Mouse (Mus musculus): Measurements from ENCODE around the gene Lfng.

Lfng gene

GRCm38 (mm10) chr5:140639312-140639711 lies 32.2 kb downstream of the Lfng start:
- DNase-seq (ENCODE audit: low read depth, low spot score), result no peak

DNA sequence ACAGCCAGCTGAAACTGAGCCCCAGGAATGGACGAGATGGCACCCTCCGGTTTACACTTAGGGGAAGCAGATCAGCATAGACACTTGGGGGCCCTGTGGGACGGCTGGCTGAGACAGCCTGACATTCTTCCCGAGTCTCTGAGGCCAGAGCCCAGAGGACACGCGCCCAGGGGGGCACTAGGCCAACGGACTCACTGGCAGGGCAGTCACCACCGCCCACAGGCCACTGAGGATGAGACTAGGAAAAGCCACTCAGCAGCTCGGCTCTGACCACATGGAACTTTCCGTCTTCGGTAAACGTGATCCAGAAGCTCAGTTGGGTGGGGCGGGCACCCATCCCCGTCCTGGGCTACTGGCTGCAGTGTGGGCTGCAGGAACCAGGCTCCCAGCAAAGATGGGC lies 32.8 kb downstream of the Lfng start:
- DNase-seq (ENCODE audit: low read depth, low spot score), result no peak

DNA sequence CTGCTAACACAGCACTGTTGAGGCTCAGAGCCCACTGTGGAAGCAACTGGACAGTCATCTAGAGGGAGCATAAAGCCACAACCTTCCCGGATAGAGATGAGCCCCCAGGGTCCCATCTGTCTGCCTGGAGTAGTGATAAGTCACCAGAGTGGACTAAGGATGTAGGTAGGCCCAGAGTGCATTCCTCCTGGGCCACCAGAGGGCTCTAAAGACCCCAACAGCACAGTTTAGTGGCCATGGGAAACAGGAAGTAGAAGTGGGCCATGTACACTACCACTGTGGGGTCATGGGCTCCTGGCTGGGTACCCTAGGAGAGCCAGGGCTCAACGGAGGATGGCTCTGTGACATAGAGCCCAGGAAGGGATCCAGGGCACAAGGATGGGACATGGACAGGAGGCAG lies 33.7 kb downstream of the Lfng start:
- DNase-seq (ENCODE audit: low read depth, low spot score), result no peak

GRCm38 (mm10) chr5:140641254-140641928 lies 34.3 kb downstream of the Lfng start:
- peak; percentile 62 for DNase-seq (ENCODE audit: low read depth, low spot score)

DNA sequence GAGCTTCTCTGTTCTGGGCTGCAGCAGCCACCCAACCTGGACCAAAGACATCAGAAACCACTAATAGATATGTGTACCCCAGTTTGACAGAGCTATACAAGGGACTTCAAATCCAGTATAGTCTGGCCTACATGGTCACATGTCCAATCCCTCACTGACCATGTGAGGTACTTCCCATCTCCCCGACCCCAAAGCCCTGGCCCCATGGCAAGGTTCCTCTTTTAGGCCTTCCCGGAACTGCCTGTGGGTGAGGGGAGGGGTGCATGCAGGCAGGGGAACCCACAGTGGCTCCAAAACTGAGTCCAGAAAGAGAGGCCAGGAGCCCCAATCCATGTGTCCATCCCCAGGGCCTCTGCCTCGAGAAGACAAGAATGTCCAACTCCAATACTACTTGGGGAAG lies 35.0 kb downstream of the Lfng start:
- DNase-seq (ENCODE audit: low read depth, low spot score), result no peak

DNA sequence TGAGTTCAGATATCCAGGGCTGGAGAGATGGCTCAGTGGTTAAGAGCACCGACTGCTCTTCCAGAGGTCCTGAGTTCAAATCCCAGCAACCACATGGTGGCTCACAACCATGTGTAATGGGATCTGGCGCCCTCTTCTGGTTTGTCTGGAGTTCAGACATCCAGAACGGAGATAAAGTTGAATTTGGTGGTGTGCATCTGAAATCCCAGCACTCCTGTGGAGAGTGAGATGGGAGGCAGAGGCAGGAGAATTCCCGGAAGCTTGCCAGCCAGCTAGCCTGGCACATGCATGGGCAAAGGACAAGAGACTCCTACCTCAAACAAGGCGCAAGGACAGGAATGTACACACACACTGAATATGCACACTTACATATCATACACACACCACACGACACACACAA lies 37.1 kb downstream of the Lfng start:
- no peak for DNase-seq (ENCODE audit: low read depth, low spot score)

- DNase-seq (ENCODE audit: low read depth, low spot score), result no peak
Measured at GRCm38 (mm10) chr5:140644702-140645201, 37.6 kb downstream of the Lfng start.

DNA sequence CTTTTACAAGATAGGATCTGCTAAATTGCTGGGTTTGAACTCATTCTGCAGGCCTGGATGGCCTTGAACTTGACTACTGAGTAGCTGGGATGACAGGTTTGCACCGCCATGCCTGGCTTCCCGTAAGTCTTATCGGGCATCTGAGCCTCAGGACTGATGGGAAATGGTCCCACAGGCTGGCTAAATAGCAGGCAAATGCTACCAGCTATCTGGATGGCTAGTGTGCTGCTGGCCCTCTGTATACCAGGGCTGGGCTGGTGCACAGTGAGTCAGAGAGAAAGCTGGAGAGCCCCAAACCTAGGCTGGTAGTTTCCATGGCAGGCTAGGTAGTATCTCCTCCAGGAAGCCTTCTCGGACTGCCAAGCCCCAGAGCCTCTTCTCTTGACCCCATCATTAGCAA lies 38.3 kb downstream of the Lfng start:
- DNase-seq (ENCODE audit: low read depth, low spot score), result no peak

DNA sequence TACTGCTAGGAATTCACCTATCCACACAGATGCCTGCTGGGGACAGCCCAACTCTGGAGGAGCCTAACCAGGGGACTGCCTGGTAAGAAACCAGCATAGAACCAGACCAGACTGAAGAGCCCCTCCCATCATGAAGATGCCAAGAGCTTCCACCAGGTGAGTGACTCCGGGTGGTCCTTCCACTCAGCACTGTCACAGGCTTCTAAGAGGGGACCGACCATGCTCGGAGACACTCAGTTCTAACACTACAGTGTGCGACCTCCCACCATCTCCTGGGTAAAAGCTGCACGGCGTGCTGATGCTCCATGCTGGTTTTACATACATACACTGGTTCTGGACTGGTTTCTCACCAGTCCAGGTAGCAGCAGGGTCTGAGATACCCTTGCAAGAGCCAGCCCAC lies 39.1 kb downstream of the Lfng start:
- no peak for DNase-seq (ENCODE audit: low read depth, low spot score)

- no peak for DNase-seq (ENCODE audit: low read depth, low spot score)
Measured at GRCm38 (mm10) chr5:140647031-140647760, 40.1 kb downstream of the Lfng start.

DNA sequence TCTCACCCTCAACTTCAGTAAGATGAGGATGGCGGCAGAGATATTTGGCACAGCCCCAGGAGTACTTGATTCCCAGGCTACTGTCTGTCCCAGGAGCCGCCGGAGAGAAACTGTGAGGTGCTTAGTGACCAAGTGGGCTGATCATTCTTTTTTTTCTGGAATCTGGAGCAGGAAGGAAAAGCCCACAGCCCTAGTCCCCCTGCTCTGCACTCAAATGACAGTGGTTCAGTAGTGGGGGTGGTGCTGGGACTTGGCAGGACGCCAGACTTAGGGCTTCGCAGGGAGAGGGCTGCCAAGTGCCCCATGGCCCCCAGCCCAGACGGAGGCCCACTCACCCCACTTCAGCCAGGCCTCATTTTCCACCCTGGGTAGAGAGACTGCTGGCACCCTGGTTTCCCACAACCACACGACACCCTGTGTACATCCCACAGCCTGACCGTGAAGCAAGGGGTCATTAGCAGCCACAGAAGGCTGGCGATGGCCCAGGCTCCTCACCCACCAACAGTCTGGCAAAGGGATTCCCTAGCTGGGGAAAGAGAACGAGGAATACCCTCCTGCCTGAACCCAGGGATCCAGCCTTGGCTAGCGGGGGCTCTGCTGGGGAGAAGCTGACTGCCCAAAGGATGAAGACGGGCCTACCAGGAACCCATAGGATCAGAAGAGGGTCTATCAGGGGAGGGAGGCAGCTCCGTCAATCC lies 40.9 kb downstream of the Lfng start:
- peak; percentile 63 for DNase-seq (ENCODE audit: low read depth, low spot score)

GRCm38 (mm10) chr5:140648519-140649100 lies 41.5 kb downstream of the Lfng start, which contains the start of gene Ttyh3:
Gene Ttyh3, minus strand, starts transcription at chr5:140649031.
- peak; percentile 36 for DNase-seq (ENCODE audit: low read depth, low spot score)

DNA sequence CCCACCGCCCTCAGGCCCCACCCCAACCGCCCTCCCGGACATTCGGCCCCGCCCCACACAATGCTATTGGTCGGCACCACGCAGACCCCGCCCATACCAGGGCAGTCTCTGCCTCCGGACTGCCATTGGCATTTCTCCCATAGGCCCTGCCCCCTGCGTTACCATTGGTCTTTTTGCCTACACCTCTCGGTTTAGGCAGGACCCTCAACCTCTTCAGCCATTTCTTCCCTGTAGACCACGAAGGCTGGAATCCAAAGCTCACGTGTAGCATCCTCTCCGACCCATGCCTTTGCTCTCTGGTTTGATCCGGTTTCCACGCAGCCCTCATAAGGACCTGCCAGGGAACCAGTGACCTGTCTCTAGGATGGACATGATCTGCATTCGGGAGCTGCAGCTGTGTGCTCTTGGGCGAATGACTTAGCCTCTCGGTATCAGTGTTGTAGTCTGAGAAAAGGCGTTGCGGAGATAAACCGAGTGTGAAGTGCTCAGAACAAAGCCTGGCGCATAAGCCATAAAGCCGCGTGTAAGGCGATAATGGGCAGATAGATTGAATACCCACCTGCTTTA lies 42.1 kb downstream of the Lfng start:
- peak; percentile 98 for DNase-seq (ENCODE audit: low read depth, low spot score)

DNA sequence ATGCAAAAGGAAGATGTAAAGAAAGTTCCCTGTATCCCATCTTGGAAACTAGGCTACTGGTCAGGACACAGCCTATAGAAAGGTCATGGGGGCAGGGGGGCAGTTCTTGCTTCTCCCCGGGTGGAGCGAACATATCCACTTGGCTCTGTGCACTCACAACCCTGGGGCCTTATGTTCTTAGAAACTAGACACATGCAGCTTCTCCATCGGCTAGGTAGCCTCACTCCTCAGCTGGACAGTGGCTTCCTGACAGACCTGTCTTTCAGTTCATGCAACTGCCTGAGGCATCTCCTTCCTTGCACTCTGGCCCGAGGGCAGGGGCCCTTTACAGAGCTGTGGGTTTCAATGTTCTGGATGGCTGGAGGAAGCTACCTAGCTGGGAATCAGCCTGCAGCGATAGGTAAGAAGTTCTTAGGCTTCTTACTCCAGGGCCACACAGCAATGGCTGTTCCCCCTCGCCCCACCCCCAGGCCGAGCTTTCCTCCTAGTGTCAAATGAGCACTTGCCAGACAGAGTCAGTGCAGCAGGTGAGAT lies 42.8 kb downstream of the Lfng start:
- no peak for DNase-seq (ENCODE audit: low read depth, low spot score)

GRCm38 (mm10) chr5:140651231-140651630 lies 44.1 kb downstream of the Lfng start:
- no peak for DNase-seq (ENCODE audit: low read depth, low spot score)

DNA sequence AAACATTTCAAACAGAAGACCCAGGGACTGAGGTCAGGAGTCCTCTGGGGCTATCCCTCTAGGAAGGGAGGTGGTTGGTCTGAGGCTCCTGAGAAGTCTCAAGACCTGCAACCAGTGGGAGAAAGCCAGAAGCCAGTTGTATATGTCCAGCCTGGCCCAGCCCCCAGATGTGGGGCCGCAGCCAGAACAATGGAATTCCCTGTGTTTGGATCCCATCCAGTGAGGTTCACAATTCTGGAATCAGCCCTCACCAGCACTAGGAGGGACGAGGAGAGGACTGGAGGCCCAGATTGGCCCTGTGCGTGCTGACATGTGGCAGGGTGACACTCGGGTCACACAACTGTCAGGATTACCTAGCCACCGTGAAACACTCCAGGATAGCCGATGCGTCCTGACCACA lies 45.5 kb downstream of the Lfng start:
- no peak for DNase-seq (ENCODE audit: low read depth, low spot score)

- DNase-seq (ENCODE audit: low read depth, low spot score), result no peak
Measured at GRCm38 (mm10) chr5:140654096-140654845, 47.2 kb downstream of the Lfng start.

GRCm38 (mm10) chr5:140659607-140660272 lies 52.6 kb downstream of the Lfng start:
- no peak for DNase-seq (ENCODE audit: low read depth, low spot score)

GRCm38 (mm10) chr5:140660398-140660797 lies 53.3 kb downstream of the Lfng start:
- no peak for DNase-seq (ENCODE audit: low read depth, low spot score)

DNA sequence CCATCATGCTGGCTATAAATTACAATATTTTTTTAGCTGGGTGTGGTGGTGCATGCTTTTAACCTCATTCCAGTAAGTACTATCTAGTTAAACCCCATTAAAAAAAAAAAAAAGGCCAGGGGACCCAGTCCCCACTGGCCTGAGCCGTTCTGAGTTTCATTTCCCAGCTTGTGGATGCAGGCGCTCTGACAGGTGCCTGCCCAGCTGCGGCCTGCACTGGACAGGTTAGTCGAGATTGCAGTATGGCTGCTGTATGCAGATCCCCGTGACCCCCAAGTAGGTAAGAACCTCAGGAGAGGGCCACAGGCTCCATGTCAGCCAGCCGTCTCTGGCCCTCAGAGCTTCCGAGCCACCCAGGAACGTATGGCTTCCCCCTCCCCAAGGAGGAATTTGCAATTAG lies 54.3 kb downstream of the Lfng start:
- no peak for DNase-seq (ENCODE audit: low read depth, low spot score)

Data from mesoderm, embryonic 11.5 days (tissue).